Comparison of ENCODE assay signal across 8 mouse cellular contexts in genomic region chr11:102606751-102607171, GRCm38 (mm10). TPM values are rescaled to one million over a fixed set of nuclear protein-coding genes. Genes with fewer than 3 reads are reported as not detected.
A peak's percentile ranks its signal among the peaks of the same experiment; 100 is the strongest.
DNase-seq lines count a peak whose midpoint lies in the region; ATAC-seq and TF ChIP-seq lines count a peak whose summit lies in the region.

No protein-coding gene starts in this region.

- H3K9ac ChIP-seq in heart, adult 2 months (ENCODE audit: low read depth, low read length) = no peak overlapping the region
- H3K9ac ChIP-seq in embryonic facial prominence, embryonic 15.5 days = peak overlapping the region; percentile 54; the same call in 1 of the 2 replicates
- H3K9ac ChIP-seq in hindbrain, embryonic 16.5 days (ENCODE audit: low read depth, low read length) = peak overlapping the region; percentile 54

- H3K36me3 ChIP-seq in heart, adult 2 months (ENCODE audit: control insufficient read depth, insufficient read depth, low read length) = no peaks in the 10 kb centered on the region
- no peaks in the 10 kb centered on the region for H3K36me3 ChIP-seq in embryonic facial prominence, embryonic 15.5 days
- no peaks in the 10 kb centered on the region for H3K36me3 ChIP-seq in hindbrain, embryonic 16.5 days (ENCODE audit: control insufficient read depth, insufficient read depth, low read length)
- no peaks in the 10 kb centered on the region for H3K36me3 ChIP-seq in myocyte (ENCODE audit: control insufficient read depth, insufficient read depth)

- peak overlapping the region; percentile 18; the same call in 1 of the 2 replicates for H3K4me3 ChIP-seq in heart, adult 2 months
- peak overlapping the region; percentile 87 for H3K4me3 ChIP-seq in embryonic facial prominence, embryonic 15.5 days (replicated peaks)
- H3K4me3 ChIP-seq in hindbrain, embryonic 16.5 days (ENCODE audit: low read length) = peak overlapping the region; percentile 74
- peak overlapping the region; percentile 38 for H3K4me3 ChIP-seq in myocyte
- no peak overlapping the region for H3K4me3 ChIP-seq in cerebellum, adult 2 months (replicated peaks; ENCODE audit: insufficient read depth, low read depth, low read length)

- H3K4me1 ChIP-seq in heart, adult 2 months (ENCODE audit: control insufficient read depth, insufficient read depth, low read length) = peaks cover 2% of the 10 kb centered on the region; the same call in 1 of the 2 replicates
- H3K4me1 ChIP-seq in embryonic facial prominence, embryonic 15.5 days = peaks cover 44% of the 10 kb centered on the region
- peaks cover 19% of the 10 kb centered on the region for H3K4me1 ChIP-seq in hindbrain, embryonic 16.5 days (ENCODE audit: control insufficient read depth, insufficient read depth, low read depth, low read length)
- H3K4me1 ChIP-seq in cerebellum, adult 2 months (ENCODE audit: control insufficient read depth, insufficient read depth, low read length) = no peaks in the 10 kb centered on the region

- no peak overlapping the region for H3ac ChIP-seq in myocyte (ENCODE audit: control insufficient read depth, insufficient read length)

- TF ChIP-seq CTCF in heart, adult 2 months (IDR thresholded peaks at IDR 0.05) = no peak
- no peak for TF ChIP-seq CTCF in cerebellum, adult 2 months (IDR thresholded peaks at IDR 0.05; ENCODE audit: borderline replicate concordance, insufficient read depth, low read depth, low read length)

- peak overlapping the region; percentile 9; the same call in 1 of the 2 replicates for H3K27ac ChIP-seq in heart, adult 2 months
- peak overlapping the region; percentile 99 for H3K27ac ChIP-seq in embryonic facial prominence, embryonic 15.5 days (replicated peaks)
- no peak overlapping the region for H3K27ac ChIP-seq in hindbrain, embryonic 16.5 days (ENCODE audit: low read depth, low read length)
- H3K27ac ChIP-seq in cerebellum, adult 2 months (ENCODE audit: insufficient read depth, low read length) = no peak overlapping the region

- H3K79me2 ChIP-seq in heart, adult 2 months (replicated peaks; ENCODE audit: control insufficient read depth, insufficient read depth, low read length) = no peaks in the 10 kb centered on the region
- peaks cover 29% of the 10 kb centered on the region for H3K79me2 ChIP-seq in myocyte (ENCODE audit: control insufficient read depth, insufficient read depth)

- no peak for ATAC-seq in embryonic facial prominence, embryonic 15.5 days (ENCODE audit: insufficient number of reproducible peaks, low FRiP score, low TSS enrichment, low read depth)
- ATAC-seq in hindbrain, embryonic 16.5 days = no peak

- intact Hi-C loops in heart, adult 2 months (cut with DNase I) = no loop called here

- peak overlapping the region; percentile 72 for H3K4me2 ChIP-seq in embryonic facial prominence, embryonic 15.5 days (replicated peaks)
- H3K4me2 ChIP-seq in hindbrain, embryonic 16.5 days (ENCODE audit: low read length) = peak overlapping the region; percentile 89
- peak overlapping the region; percentile 90 for H3K4me2 ChIP-seq in myocyte (ENCODE audit: low read depth)

- H3K9me3 ChIP-seq in embryonic facial prominence, embryonic 15.5 days (replicated peaks) = no peaks in the 10 kb centered on the region
- H3K9me3 ChIP-seq in hindbrain, embryonic 16.5 days (ENCODE audit: control insufficient read depth, low read length) = no peaks in the 10 kb centered on the region

- no peak for TF ChIP-seq EP300 in heart, adult 2 months (IDR thresholded peaks at IDR 0.05; ENCODE audit: insufficient read depth, low read depth, low read length)

- TF ChIP-seq POLR2A in heart, adult 2 months (IDR thresholded peaks at IDR 0.05; ENCODE audit: insufficient read depth, low read depth, low read length) = no peak
- TF ChIP-seq POLR2A in myocyte (IDR thresholded peaks at IDR 0.05; ENCODE audit: insufficient read length, low read depth) = no peak
- no peak for TF ChIP-seq POLR2A in cerebellum, adult 2 months (IDR thresholded peaks at IDR 0.05; ENCODE audit: borderline replicate concordance, insufficient read depth, low read length)

- 18% methylated on average over 12 of the region's 12 CpGs for WGBS in heart, adult 2 months
- 1% methylated on average over 12 of the region's 12 CpGs for WGBS in embryonic facial prominence, embryonic 15.5 days
- WGBS in hindbrain, embryonic 16.5 days = 3% methylated on average over 12 of the region's 12 CpGs
- 24% methylated on average over 12 of the region's 12 CpGs for WGBS in cerebellum, adult 2 months

- H3K27me3 ChIP-seq in heart, adult 2 months (ENCODE audit: control insufficient read depth, insufficient read depth, low read length) = peaks cover 8% of the 10 kb centered on the region; the same call in 1 of the 2 replicates
- H3K27me3 ChIP-seq in embryonic facial prominence, embryonic 15.5 days = no peaks in the 10 kb centered on the region
- H3K27me3 ChIP-seq in hindbrain, embryonic 16.5 days (replicated peaks; ENCODE audit: control insufficient read depth, insufficient read depth, low read length) = peaks cover 8% of the 10 kb centered on the region
- H3K27me3 ChIP-seq in myocyte (ENCODE audit: control insufficient read depth, insufficient read depth, insufficient read length) = no peaks in the 10 kb centered on the region
- H3K27me3 ChIP-seq in cerebellum, adult 2 months (ENCODE audit: control insufficient read depth, insufficient read depth, low read length) = no peaks in the 10 kb centered on the region

- peak in 1 of 2 experiments; percentile 10 for DNase-seq in heart, adult 2 months
- no peak for DNase-seq in heart, adult 8-10 months (ENCODE audit: low spot score)
- no peak for DNase-seq in right cerebral cortex, postnatal 36 days (ENCODE audit: low spot score in 2 of 2)
- DNase-seq in cerebellum, adult 11 months = no peak
- no peak for DNase-seq in cerebellum, adult 2 months

TF ChIP-seq in myocyte, 11 proteins besides CTCF, POLR2A, EP300 and RAD21:
- no peak for TF ChIP-seq E2F4 (IDR thresholded peaks at IDR 0.05; ENCODE audit: insufficient read depth)
- TF ChIP-seq USF1 (IDR thresholded peaks at IDR 0.05; ENCODE audit: low read depth) = no peak
- TF ChIP-seq REST (IDR thresholded peaks at IDR 0.05; ENCODE audit: insufficient read depth, insufficient read length) = no peak

RNA-seq across cellular contexts. Expression of gene Fzd2, which starts 2.6 kb away (rescaled TPM):
- 1 to 10 TPM; 2.6 to 2.8 TPM for total RNA-seq in heart, adult 2 months (2021)
- 7.2 and 10.0 TPM in 2 replicates for polyA plus RNA-seq in heart, adult 2 months (2012; rRNA removed)
- total RNA-seq in heart, adult 8-10 months (2022) = 1 to 10 TPM; 1.5 to 2.5 (median 2.2) TPM
- polyA plus RNA-seq in embryonic facial prominence, embryonic 15.5 days (2015; fragmentation: Nextera tagmentation; extraction: Ambion mirVana) = 45.8 and 47.6 TPM in 2 replicates
- polyA plus RNA-seq in hindbrain, embryonic 16.5 days (2015; fragmentation: Nextera tagmentation; extraction: Ambion mirVana) = 6.0 and 6.7 TPM in 2 replicates
- 66.9 TPM for polyA plus RNA-seq in myocyte (2012; fragmentation: generic; extraction: Trizol)
- 2.7 and 2.9 TPM in 2 replicates for polyA plus RNA-seq in cerebellum, adult 2 months (2012; rRNA removed)

RNA-seq across cellular contexts. Expression of gene Gm11627, which starts 27.5 kb away (rescaled TPM):
- 1 to 10 TPM; 1.2 to 1.5 TPM for total RNA-seq in heart, adult 2 months (2021)
- 4.0 and 4.9 TPM in 2 replicates for polyA plus RNA-seq in heart, adult 2 months (2012; rRNA removed)
- total RNA-seq in heart, adult 8-10 months (2022) = under 1 TPM in 3 of 4 experiments, not detected in 1; 0.34 to 0.65 (median 0.60) TPM
- 11.1 and 12.0 TPM in 2 replicates for polyA plus RNA-seq in embryonic facial prominence, embryonic 15.5 days (2015; fragmentation: Nextera tagmentation; extraction: Ambion mirVana)
- 2.8 and 4.1 TPM in 2 replicates for polyA plus RNA-seq in hindbrain, embryonic 16.5 days (2015; fragmentation: Nextera tagmentation; extraction: Ambion mirVana)
- polyA plus RNA-seq in myocyte (2012; fragmentation: generic; extraction: Trizol) = 1.9 TPM
- 1.1 and 1.3 TPM in 2 replicates for polyA plus RNA-seq in cerebellum, adult 2 months (2012; rRNA removed)

RNA-seq across cellular contexts. Expression of gene Gpatch8, which starts 50.6 kb away (rescaled TPM):
- total RNA-seq in heart, adult 2 months (2021) = 10 to 100 TPM; 14.8 to 18.0 TPM
- polyA plus RNA-seq in heart, adult 2 months (2012; rRNA removed) = 11.7 and 16.8 TPM in 2 replicates
- 10 to 100 TPM; 16.4 to 22.3 (median 17.8) TPM for total RNA-seq in heart, adult 8-10 months (2022)
- polyA plus RNA-seq in embryonic facial prominence, embryonic 15.5 days (2015; fragmentation: Nextera tagmentation; extraction: Ambion mirVana) = 56.2 and 59.1 TPM in 2 replicates
- polyA plus RNA-seq in hindbrain, embryonic 16.5 days (2015; fragmentation: Nextera tagmentation; extraction: Ambion mirVana) = 52.9 and 60.5 TPM in 2 replicates
- 9.0 TPM for polyA plus RNA-seq in myocyte (2012; fragmentation: generic; extraction: Trizol)
- polyA plus RNA-seq in cerebellum, adult 2 months (2012; rRNA removed) = 64.7 and 66.9 TPM in 2 replicates

RNA-seq across cellular contexts. Expression of gene Meioc, which starts 56.8 kb away (rescaled TPM):
- not detected for total RNA-seq in heart, adult 2 months (2021)
- 0.09 TPM in 1 of 2 replicates, not detected in the other for polyA plus RNA-seq in heart, adult 2 months (2012; rRNA removed)
- total RNA-seq in heart, adult 8-10 months (2022) = not detected
- polyA plus RNA-seq in embryonic facial prominence, embryonic 15.5 days (2015; fragmentation: Nextera tagmentation; extraction: Ambion mirVana) = 0.58 and 0.80 TPM in 2 replicates
- polyA plus RNA-seq in hindbrain, embryonic 16.5 days (2015; fragmentation: Nextera tagmentation; extraction: Ambion mirVana) = 0.15 and 0.17 TPM in 2 replicates
- polyA plus RNA-seq in myocyte (2012; fragmentation: generic; extraction: Trizol) = 0.01 TPM
- not detected in 2 replicates for polyA plus RNA-seq in cerebellum, adult 2 months (2012; rRNA removed)

Comparison
In these comparisons a context has a peak if more than half of its experiments do, and no peak if none do; other contexts are left out.
1. H3K27ac ChIP-seq: peak in heart, adult 2 months (single experiment) and embryonic facial prominence, embryonic 15.5 days (single experiment); none in hindbrain, embryonic 16.5 days (single experiment) and cerebellum, adult 2 months (single experiment).
2. Peak in every context shown above with its lines, with median percentiles within 50 percentile points of each other: H3K4me2 ChIP-seq.